Mouse (Mus musculus) intestine, postnatal 0 days (tissue): ENCODE measurements around the gene L3mbtl3. TPM values are rescaled to one million over a fixed set of nuclear protein-coding genes. Genes with fewer than 3 reads are reported as not detected.
A peak's percentile ranks its signal among the peaks of the same experiment; 100 is the strongest.

Experiments
- ATAC-seq: fragments of 200-750 bp; cut with Nextera tagmentation; 2 replicates; pipeline ENCODE4 v1.8.0; 2017; ENCODE audit warnings: mild to moderate bottlenecking, moderate TSS enrichment, moderate library complexity
- H3K27ac ChIP-seq: fragments of 300-500 bp; sonication (generic); 2 replicates; pipeline ENCODE4 v1.5.1; 2014; ENCODE audit warnings: mild to moderate bottlenecking, low read depth, low read length, moderate library complexity
- H3K27me3 ChIP-seq: fragments of 300-500 bp; sonication (generic); replicated peaks from 2 replicates; pipeline ENCODE4 v1.6.1; 2014; ENCODE audit warnings: low read length, mixed read lengths; ENCODE audit not compliant: control insufficient read depth, insufficient read depth
- H3K36me3 ChIP-seq: fragments of 300-500 bp; sonication (generic); 2 replicates; pipeline ENCODE4 v1.6.1; 2014; ENCODE audit warnings: mild to moderate bottlenecking, moderate library complexity; ENCODE audit not compliant: control insufficient read depth, insufficient read depth
- H3K4me1 ChIP-seq: fragments of 300-500 bp; sonication (generic); replicated peaks from 2 replicates; pipeline ENCODE4 v1.6.1; 2014; ENCODE audit warnings: antibody characterized with exemption, low read length, mixed read lengths; ENCODE audit not compliant: control insufficient read depth, insufficient read depth
- H3K4me2 ChIP-seq: fragments of 300-500 bp; sonication (generic); replicated peaks from 2 replicates; pipeline ENCODE4 v1.6.1; 2014; ENCODE audit warnings: low read depth, mild to moderate bottlenecking, moderate library complexity
- H3K4me3 ChIP-seq: fragments of 300-500 bp; sonication (generic); 2 replicates; pipeline ENCODE4 v1.5.1; 2014; ENCODE audit warnings: low read depth, low read length
- H3K9ac ChIP-seq: fragments of 300-500 bp; sonication (generic); 2 replicates; pipeline ENCODE4 v1.6.1; 2014; ENCODE audit warnings: mild to moderate bottlenecking, low read depth, low read length
- H3K9me3 ChIP-seq: fragments of 300-500 bp; sonication (generic); 2 replicates; pipeline ENCODE4 v1.6.1; 2016; ENCODE audit warnings: mixed run types; ENCODE audit not compliant: control insufficient read depth
- CTCF ChIP-seq: sonication (generic); IDR thresholded peaks from 2 replicates; pipeline ENCODE4 v1.5.1; 2016; ENCODE audit warnings: low read depth, mild to moderate bottlenecking, control low read depth, antibody characterized with exemption, moderate library complexity
- WGBS: fragments of 180-500 bp; shearing (Covaris S2); extraction: QIAGEN DNeasy Blood & Tissue Kit; methylation state at CpG from one replicate; pipeline ENCODE4 v1.1.7; 2014; 5-methylcytosine and 5-hydroxymethylcytosine counted together
- polyA plus RNA-seq: library from polyadenylated mRNA; unstranded; fragments of >200 nt; fragmentation: Nextera tagmentation; extraction: Ambion mirVana; gene quantifications from 2 replicates; pipeline ENCODE4 v1.2.1, GENCODE M21; 2015

L3mbtl3 gene
- polyA plus RNA-seq, 1 experiment from 2014 or later = 6.3 TPM

GRCm38 (mm10) chr10:26345879-26346278 is 29.9 kb downstream of the L3mbtl3 start:
- no peaks in the 10 kb centered on the region for H3K9me3 ChIP-seq
- H3K4me1 ChIP-seq = no peaks in the 10 kb centered on the region
- no peak for ATAC-seq
- 86% methylated on average over 1 of the region's 1 CpGs for WGBS
- no peak overlapping the region for H3K27ac ChIP-seq
- TF ChIP-seq CTCF = peak; percentile 39
- no peak overlapping the region for H3K9ac ChIP-seq
- H3K4me3 ChIP-seq = no peak overlapping the region
- no peaks in the 10 kb centered on the region for H3K27me3 ChIP-seq
- H3K36me3 ChIP-seq = peaks cover 20% of the 10 kb centered on the region
- H3K4me2 ChIP-seq = no peak overlapping the region

GRCm38 (mm10) chr10:26337896-26338503 is 37.8 kb downstream of the L3mbtl3 start:
- no peak overlapping the region for H3K9ac ChIP-seq
- H3K4me2 ChIP-seq = no peak overlapping the region
- peaks cover 68% of the 10 kb centered on the region for H3K36me3 ChIP-seq
- no peak for TF ChIP-seq CTCF
- H3K27ac ChIP-seq = no peak overlapping the region
- WGBS = 90% methylated on average over 23 of the region's 23 CpGs
- H3K27me3 ChIP-seq = no peaks in the 10 kb centered on the region
- H3K4me1 ChIP-seq = no peaks in the 10 kb centered on the region
- H3K9me3 ChIP-seq = no peaks in the 10 kb centered on the region
- H3K4me3 ChIP-seq = no peak overlapping the region
- no peak for ATAC-seq

GRCm38 (mm10) chr10:26333966-26334365 is 41.8 kb downstream of the L3mbtl3 start:
- H3K9me3 ChIP-seq = no peaks in the 10 kb centered on the region
- H3K9ac ChIP-seq = no peak overlapping the region
- no peak overlapping the region for H3K27ac ChIP-seq
- H3K27me3 ChIP-seq = no peaks in the 10 kb centered on the region
- no peak overlapping the region for H3K4me2 ChIP-seq
- 68% methylated on average over 5 of the region's 5 CpGs for WGBS
- ATAC-seq = no peak
- peaks cover 50% of the 10 kb centered on the region for H3K36me3 ChIP-seq
- no peak for TF ChIP-seq CTCF
- no peak overlapping the region for H3K4me3 ChIP-seq
- no peaks in the 10 kb centered on the region for H3K4me1 ChIP-seq

- no peak for TF ChIP-seq CTCF
- no peak overlapping the region for H3K27ac ChIP-seq
- H3K27me3 ChIP-seq = no peaks in the 10 kb centered on the region
- H3K4me3 ChIP-seq = no peak overlapping the region
- no peaks in the 10 kb centered on the region for H3K9me3 ChIP-seq
- H3K4me1 ChIP-seq = no peaks in the 10 kb centered on the region
- H3K9ac ChIP-seq = no peak overlapping the region
- no peak overlapping the region for H3K4me2 ChIP-seq
- no peak for ATAC-seq
- peaks cover 46% of the 10 kb centered on the region for H3K36me3 ChIP-seq
- 68% methylated on average over 2 of the region's 2 CpGs for WGBS
Measured at GRCm38 (mm10) chr10:26332781-26333180, 43.0 kb downstream of the L3mbtl3 start.

- no peak for TF ChIP-seq CTCF
- ATAC-seq = no peak
- Histone ChIP-seq H3K9ac (no peak overlapping the region), H3K36me3 (peaks cover 16% of the 10 kb centered on the region; the same call in 1 of the 2 replicates), H3K4me1 (no peaks in the 10 kb centered on the region), H3K4me2 (no peak overlapping the region), H3K27ac (no peak overlapping the region), H3K27me3 (no peaks in the 10 kb centered on the region), H3K9me3 (no peaks in the 10 kb centered on the region), H3K4me3 (no peak overlapping the region)
- 87% methylated on average over 3 of the region's 3 CpGs for WGBS
Measured at GRCm38 (mm10) chr10:26328843-26329242, 46.9 kb downstream of the L3mbtl3 start.

GRCm38 (mm10) chr10:26327691-26328542 is 47.9 kb downstream of the L3mbtl3 start:
- Histone ChIP-seq H3K27ac (no peak overlapping the region), H3K4me1 (no peaks in the 10 kb centered on the region), H3K27me3 (no peaks in the 10 kb centered on the region), H3K36me3 (peaks cover 12% of the 10 kb centered on the region; the same call in 1 of the 2 replicates), H3K9me3 (no peaks in the 10 kb centered on the region), H3K4me2 (no peak overlapping the region), H3K9ac (no peak overlapping the region), H3K4me3 (no peak overlapping the region)
- no peak for TF ChIP-seq CTCF
- ATAC-seq = no peak
- WGBS = 87% methylated on average over 17 of the region's 17 CpGs
